Mouse (Mus musculus) C2C12 (cell line): ENCODE results near the gene Dido1.

ENCODE experiments used
- CTCF ChIP-seq: IDR thresholded peaks from one replicate; pipeline ENCODE4 v1.5.1; 2011; ENCODE audit not compliant: control insufficient read depth, insufficient read depth, insufficient read length
- MAX ChIP-seq: IDR thresholded peaks from one replicate; pipeline ENCODE4 v1.6.1; 2011; ENCODE audit warnings: mild to moderate bottlenecking, control low read depth
- MYOG ChIP-seq: IDR thresholded peaks from one replicate; pipeline ENCODE4 v1.6.1; 2011; ENCODE audit not compliant: control insufficient read depth, insufficient read length; ENCODE audit errors: extremely low read depth
- USF1 ChIP-seq: IDR thresholded peaks from one replicate; pipeline ENCODE4 v1.6.1; 2011; ENCODE audit warnings: low read depth, mild to moderate bottlenecking, control low read depth, moderate library complexity

- TF ChIP-seq MAX (no peak), CTCF (no peak), USF1 (no peak), MYOG (no peak)
Measured at GRCm38 (mm10) chr2:180683524-180683923, 26.3 kb downstream of the Dido1 start.
